Mouse (Mus musculus): Measurements from ENCODE around the gene Nhsl2. TPM values are rescaled to one million over a fixed set of nuclear protein-coding genes. Genes with fewer than 3 reads are reported as not detected.

Gene Nhsl2
- total and polyA plus RNA-seq, 2 experiments from 2014 or later: 4.0 to 15.8 TPM

GRCm38 (mm10) chrX:101981450-101981849 is 132.3 kb downstream of the Nhsl2 start:
- no peak overlapping the region for H3K4me2 ChIP-seq (ENCODE audit: low read depth)
- H3K4me1 ChIP-seq (ENCODE audit: insufficient read depth): no peaks in the 10 kb centered on the region
- ATAC-seq (no peak), DNase-seq (no peak)
- TF ChIP-seq CTCF (IDR thresholded peaks at IDR 0.05; ENCODE audit: low read depth): peak; percentile 52
- H3K4me3 ChIP-seq (ENCODE audit: low read depth, low read length): no peak overlapping the region
- H3K9ac ChIP-seq: no peak overlapping the region
- H3K36me3 ChIP-seq (ENCODE audit: insufficient read depth): no peaks in the 10 kb centered on the region
- 24% methylated on average over 2 of the region's 2 CpGs for WGBS
- H3K9me3 ChIP-seq (ENCODE audit: low read length): no peaks in the 10 kb centered on the region
- no peak overlapping the region for H3K27ac ChIP-seq (ENCODE audit: low read depth, low read length)
- no peaks in the 10 kb centered on the region; the same call in 1 of the 2 replicates for H3K27me3 ChIP-seq (ENCODE audit: insufficient read depth, low read length)

GRCm38 (mm10) chrX:101983638-101984037 is 134.5 kb downstream of the Nhsl2 start:
- Histone ChIP-seq H3K36me3 (ENCODE audit: insufficient read depth) (no peaks in the 10 kb centered on the region), H3K9me3 (ENCODE audit: low read length) (no peaks in the 10 kb centered on the region), H3K4me3 (ENCODE audit: low read depth, low read length) (no peak overlapping the region), H3K27ac (ENCODE audit: low read depth, low read length) (no peak overlapping the region), H3K27me3 (ENCODE audit: insufficient read depth, low read length) (no peaks in the 10 kb centered on the region; the same call in 1 of the 2 replicates), H3K4me2 (ENCODE audit: low read depth) (no peak overlapping the region), H3K4me1 (ENCODE audit: insufficient read depth) (no peaks in the 10 kb centered on the region), H3K9ac (no peak overlapping the region)
- TF ChIP-seq CTCF (IDR thresholded peaks at IDR 0.05; ENCODE audit: low read depth): no peak
- 70% methylated on average over 6 of the region's 6 CpGs for WGBS
- ATAC-seq (no peak), DNase-seq (no peak)

- Histone ChIP-seq H3K9ac (no peak overlapping the region), H3K4me2 (ENCODE audit: low read depth) (no peak overlapping the region), H3K4me3 (ENCODE audit: low read depth, low read length) (no peak overlapping the region), H3K36me3 (ENCODE audit: insufficient read depth) (no peaks in the 10 kb centered on the region), H3K9me3 (ENCODE audit: low read length) (no peaks in the 10 kb centered on the region), H3K4me1 (ENCODE audit: insufficient read depth) (no peaks in the 10 kb centered on the region), H3K27ac (ENCODE audit: low read depth, low read length) (no peak overlapping the region; the same call in 1 of the 2 replicates), H3K27me3 (ENCODE audit: insufficient read depth, low read length) (no peaks in the 10 kb centered on the region)
- no peak for DNase-seq
- ATAC-seq: peak; percentile 68
- WGBS: 38% methylated on average over 9 of the region's 9 CpGs
- no peak for TF ChIP-seq CTCF (IDR thresholded peaks at IDR 0.05; ENCODE audit: low read depth)
Measured at GRCm38 (mm10) chrX:101986657-101987367, 137.6 kb downstream of the Nhsl2 start.

GRCm38 (mm10) chrX:101993841-101994571 is 144.8 kb downstream of the Nhsl2 start:
- ATAC-seq: peak; percentile 93

GRCm38 (mm10) chrX:101996726-101997125 is 147.5 kb downstream of the Nhsl2 start:
- Histone ChIP-seq H3K9me3 (ENCODE audit: low read length) (no peaks in the 10 kb centered on the region), H3K9ac (no peak overlapping the region), H3K4me1 (ENCODE audit: insufficient read depth) (no peaks in the 10 kb centered on the region), H3K4me2 (ENCODE audit: low read depth) (no peak overlapping the region), H3K36me3 (ENCODE audit: insufficient read depth) (no peaks in the 10 kb centered on the region), H3K27ac (ENCODE audit: low read depth, low read length) (no peak overlapping the region), H3K4me3 (ENCODE audit: low read depth, low read length) (no peak overlapping the region), H3K27me3 (ENCODE audit: insufficient read depth, low read length) (no peaks in the 10 kb centered on the region)
- DNase-seq (no peak), ATAC-seq (no peak)
- no peak for TF ChIP-seq CTCF (IDR thresholded peaks at IDR 0.05; ENCODE audit: low read depth)
- 69% methylated on average over 2 of the region's 2 CpGs for WGBS

More at GRCm38 (mm10) chrX:101993841-101994571, 144.8 kb downstream of the Nhsl2 start:
- no peak for TF ChIP-seq CTCF (IDR thresholded peaks at IDR 0.05; ENCODE audit: low read depth)
- WGBS: 30% methylated on average over 12 of the region's 12 CpGs
- H3K4me2 ChIP-seq (ENCODE audit: low read depth): no peak overlapping the region
- H3K4me3 ChIP-seq (ENCODE audit: low read depth, low read length): no peak overlapping the region
- no peak overlapping the region for H3K9ac ChIP-seq
- H3K4me1 ChIP-seq (ENCODE audit: insufficient read depth): no peaks in the 10 kb centered on the region
- peak; percentile 81 for DNase-seq
- H3K27me3 ChIP-seq (ENCODE audit: insufficient read depth, low read length): no peaks in the 10 kb centered on the region
- peak overlapping the region; percentile 70 for H3K27ac ChIP-seq (ENCODE audit: low read depth, low read length)
- H3K9me3 ChIP-seq (ENCODE audit: low read length): no peaks in the 10 kb centered on the region
- H3K36me3 ChIP-seq (ENCODE audit: insufficient read depth): no peaks in the 10 kb centered on the region

GRCm38 (mm10) chrX:102003632-102004315 is 154.6 kb downstream of the Nhsl2 start:
- no peaks in the 10 kb centered on the region for H3K9me3 ChIP-seq (ENCODE audit: low read length)
- WGBS: 22% methylated on average over 20 of the region's 20 CpGs
- H3K27me3 ChIP-seq (ENCODE audit: insufficient read depth, low read length): no peaks in the 10 kb centered on the region
- H3K4me3 ChIP-seq (ENCODE audit: low read depth, low read length): peak overlapping the region; percentile 32
- H3K4me1 ChIP-seq (ENCODE audit: insufficient read depth): no peaks in the 10 kb centered on the region
- ATAC-seq (peak; percentile 94), DNase-seq (peak; percentile 82)
- H3K4me2 ChIP-seq (ENCODE audit: low read depth): peak overlapping the region; percentile 53
- peak overlapping the region; percentile 40 for H3K9ac ChIP-seq
- no peaks in the 10 kb centered on the region for H3K36me3 ChIP-seq (ENCODE audit: insufficient read depth)
- peak; percentile 27; the same call in 1 of the 2 replicates for TF ChIP-seq CTCF (IDR thresholded peaks at IDR 0.05; ENCODE audit: low read depth)
- H3K27ac ChIP-seq (ENCODE audit: low read depth, low read length): peak overlapping the region; percentile 40
